Mouse (Mus musculus) B cell, adult 2 months (primary cell): Measurements from ENCODE around the gene Slc35g1.
"Not testable (repeated sequence)": the region's sequence is repeated elsewhere in the genome, so short reads cannot be mapped to it uniquely, and the experiment has no call there.

Experiments used
- DNase-seq, 2 experiments: peaks; one replicate each; pipeline ENCODE4 v3.0.0; 2022

Gene Slc35g1

DNA sequence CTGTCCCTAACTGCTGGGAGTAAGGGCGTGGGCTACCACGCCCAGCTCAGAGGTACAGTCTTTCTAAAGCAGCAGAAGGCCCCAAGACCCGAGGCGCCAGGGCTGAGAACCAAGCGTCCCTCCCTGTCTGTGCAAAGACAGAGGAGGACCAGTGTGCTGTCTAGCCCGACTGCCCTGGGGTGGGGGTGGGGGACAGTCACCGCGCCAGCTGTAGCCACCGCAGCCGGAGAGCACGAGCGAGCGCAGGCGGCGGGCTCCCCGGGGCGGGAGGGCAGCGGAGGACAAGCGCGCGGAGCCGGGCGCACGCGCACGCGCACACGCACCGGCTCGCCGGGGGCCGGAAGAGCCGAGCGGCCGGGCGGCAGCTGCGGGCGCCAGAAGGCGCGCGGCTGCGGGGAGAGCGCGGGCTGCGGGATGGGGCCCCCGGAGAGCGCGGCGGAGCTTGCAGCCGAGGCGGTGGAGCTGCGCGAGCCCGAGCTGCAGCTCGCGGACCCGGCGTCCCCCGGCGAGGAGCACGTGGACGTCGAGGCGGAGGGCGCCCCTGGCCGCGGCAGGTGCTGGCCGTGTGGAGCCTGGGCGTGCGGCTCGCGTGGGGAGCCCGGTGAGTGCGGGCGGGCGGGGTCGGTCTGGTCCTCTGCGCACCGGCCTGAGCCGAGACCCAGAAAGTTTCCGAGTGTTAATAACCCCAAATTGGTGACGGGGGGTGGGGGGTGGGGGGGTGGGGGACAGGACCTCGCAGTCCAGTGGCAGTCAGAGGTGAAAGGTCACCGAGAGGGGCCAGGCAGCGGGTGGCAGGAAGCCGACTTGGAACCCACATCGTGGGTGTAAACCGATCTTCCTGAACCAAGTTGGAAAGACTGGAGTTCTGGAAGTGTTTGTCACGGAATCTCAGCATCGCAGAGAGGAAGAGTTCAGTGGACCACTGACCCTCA is at the start of gene Slc35g1:
TSS of gene Slc35g1 (plus strand) at position 280 of the 932 bp plus-strand sequence.
- DNase-seq: peak; percentile 14 to 48

DNA sequence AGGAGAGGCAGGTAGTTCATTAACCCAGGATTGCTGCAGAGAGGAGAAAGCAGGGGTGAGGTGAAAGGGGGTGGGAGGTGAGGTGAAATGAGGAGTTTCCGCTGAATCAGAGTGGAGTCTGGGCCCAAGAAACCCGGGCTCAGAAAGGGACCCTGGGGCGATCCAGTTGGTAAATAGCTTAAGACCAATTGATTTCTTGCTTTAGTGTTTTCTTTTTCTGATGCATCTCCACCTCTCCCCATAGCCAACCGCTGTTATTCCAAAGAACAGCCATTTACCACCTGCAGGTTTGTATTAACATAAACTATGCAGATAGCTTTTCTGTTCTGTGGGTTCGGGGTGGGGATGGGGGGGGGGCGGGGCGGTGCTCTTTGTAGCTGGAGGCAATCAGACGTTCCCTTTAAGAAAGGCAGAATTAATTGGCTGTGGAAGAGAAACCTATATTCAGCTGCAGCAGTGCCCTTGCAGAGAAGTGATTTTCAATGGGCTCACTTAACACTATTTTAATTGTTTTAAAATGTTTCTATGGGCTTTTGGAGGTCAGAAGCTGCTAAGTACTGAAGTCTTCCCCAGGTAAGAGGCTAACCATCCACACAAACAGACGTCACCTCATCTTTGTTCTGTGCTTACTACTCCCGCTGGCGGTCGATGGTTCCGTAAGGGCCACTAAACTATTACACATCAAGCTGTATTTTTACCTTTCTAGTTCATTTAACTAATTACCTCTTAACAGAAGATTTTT is 47.3 kb upstream of the Slc35g1 start:
- DNase-seq: no peak

DNA sequence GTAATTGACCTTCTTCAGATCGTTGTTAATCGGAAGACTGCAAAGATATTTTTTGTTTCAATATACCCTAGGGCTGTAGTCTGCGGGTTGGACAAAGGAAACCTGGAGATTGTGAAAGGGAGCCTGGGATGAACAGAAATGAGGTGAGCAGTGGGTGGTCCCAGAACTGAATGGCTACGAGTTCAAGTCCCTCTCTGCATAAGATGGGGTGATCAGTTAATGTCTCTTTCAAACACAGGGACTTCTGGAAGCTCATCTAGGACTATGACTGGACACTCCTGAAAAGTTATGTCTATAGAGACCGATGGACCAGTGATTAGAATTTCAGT is 46.8 kb upstream of the Slc35g1 start:
- no peak for DNase-seq

DNA sequence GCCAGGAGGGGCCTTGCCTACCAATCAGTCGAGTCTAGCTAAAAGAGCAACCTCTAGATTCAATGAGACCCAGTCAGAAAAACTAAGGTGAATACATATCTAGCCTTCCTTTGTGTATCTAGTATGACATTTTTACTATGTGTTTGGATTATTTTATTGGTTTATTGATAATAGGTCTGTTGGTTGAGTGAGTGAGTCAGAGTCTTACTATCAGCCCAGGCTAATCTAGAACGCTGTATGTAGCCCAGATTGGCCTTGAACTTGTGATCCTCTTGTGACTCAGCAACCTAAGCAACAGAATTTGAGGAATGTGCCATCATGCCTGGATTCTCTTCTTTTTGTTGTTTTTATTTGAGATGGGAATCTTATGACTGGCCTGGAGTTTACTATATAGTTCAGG is 44.6 kb upstream of the Slc35g1 start:
- DNase-seq: no peak

DNA sequence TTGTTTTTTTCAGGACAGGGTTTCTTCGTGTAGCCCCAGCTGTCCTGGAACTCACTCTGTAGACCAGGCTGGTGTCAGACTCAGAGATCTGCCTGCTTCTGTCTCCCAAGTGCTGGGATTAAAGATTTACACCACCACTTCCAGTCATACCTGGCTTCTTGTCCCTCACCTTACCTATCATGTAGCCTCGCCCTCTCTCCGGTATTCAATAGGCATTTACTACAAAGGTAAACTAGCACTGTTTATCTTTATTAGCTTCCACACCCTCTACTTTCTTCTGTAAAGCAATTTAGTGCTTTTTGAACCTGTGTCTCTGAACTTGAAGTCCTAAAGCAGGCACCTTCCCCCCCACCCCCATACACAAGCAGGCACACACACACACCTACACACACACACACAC is 44.1 kb upstream of the Slc35g1 start:
- DNase-seq: no peak

DNA sequence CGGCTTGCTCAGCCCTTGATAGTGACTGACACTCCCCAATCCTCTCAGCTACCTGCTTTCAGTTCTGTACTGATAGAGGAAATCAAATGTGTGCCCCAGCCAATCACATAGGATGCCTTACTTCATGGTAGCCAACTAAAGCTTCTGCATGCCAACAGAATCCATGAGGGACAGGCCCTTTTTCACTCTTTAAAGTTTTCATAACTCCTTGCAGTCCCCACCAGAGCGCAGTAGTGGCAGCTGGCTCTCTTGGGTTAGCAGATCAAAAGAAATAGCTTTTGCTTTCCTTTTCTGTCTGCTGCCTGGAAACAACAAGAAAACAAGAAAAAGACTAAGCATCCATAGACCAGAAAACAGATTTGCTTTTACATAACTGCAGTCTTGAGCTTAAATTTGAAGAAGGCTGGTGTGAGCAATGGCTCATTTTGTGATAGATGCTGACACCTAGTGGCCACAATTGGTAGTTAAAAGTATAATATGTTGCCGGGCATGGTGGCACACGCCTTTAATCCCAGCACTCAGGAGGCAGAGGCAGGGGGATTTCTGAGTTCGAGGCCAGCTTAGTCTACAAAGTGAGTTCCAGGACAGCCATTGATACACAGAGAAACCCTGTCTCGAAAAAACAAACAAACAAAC is 43.2 kb upstream of the Slc35g1 start:
- DNase-seq: peak; percentile 28 to 31

DNA sequence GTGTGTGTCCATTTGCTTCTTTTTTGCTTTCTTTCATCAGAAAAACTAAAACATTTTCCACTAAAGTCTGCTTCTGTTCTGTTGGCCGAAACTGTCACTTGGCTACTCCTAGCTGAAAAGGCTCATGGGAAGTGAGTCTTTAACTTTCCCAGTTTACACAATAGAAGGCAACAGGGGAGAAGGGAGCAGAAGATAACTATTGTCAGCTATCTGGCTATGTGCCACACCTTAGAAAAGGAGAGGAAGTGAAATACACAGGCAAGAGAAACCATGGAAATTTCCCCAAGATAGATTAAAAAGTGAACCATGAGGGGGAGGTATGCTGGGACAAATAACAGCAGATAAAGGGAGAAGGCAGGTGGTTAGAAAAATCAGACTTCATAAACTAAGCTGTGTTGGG is 41.5 kb upstream of the Slc35g1 start:
- no peak for DNase-seq

DNA sequence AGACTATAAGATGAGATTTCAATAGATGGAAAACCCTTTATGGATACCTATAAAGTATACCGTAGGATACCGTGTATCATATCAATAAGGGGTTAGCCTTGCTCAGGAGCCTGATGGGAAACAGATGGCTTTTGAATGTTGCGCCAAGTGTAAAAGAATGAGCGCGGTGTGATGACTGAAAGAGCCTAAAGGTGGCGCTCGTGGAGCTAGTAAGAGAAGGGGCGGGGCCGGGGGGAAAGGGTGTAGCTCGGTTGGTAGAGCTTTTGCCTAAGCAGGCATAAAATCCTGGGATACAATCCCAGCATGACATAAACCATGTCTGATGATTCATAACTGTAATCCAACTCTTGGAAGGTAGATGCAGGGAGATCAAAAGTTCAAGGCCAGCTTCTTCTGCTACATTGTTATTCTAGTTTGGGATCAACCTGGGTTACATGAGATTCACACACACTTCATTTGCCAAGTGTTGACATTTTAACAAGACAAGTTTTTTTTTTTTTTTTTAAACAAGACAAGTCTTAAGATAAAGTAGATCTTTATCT is 40.9 kb upstream of the Slc35g1 start:
- no peak for DNase-seq

DNA sequence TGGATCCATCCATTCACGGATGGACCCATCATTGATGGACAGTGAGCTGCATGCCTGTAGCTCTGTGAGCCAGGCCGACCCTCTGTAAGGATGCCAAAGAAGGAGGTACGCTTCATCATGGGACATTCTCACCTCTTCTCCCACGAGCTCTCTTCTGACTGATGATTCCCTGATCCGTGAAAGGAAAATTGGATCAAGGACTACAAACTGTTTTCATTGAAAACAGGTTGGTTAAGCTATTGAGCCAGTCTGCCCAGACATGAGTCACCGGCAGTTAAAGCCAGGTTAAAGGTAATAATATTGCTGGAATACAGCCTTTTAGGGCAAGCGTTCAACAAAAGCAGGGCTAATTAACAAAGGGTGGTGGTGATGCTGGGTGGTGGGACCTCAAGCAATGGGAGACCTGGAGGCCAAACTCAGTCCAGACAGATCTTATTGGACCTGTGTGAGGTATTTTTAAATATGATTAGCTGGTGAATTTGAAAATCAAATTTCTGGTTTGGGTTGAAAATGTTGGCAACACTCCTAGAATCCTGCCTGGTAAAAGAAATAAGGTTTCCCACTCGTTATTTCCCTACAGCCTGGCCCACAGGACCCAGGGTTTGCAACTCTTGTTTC is 39.5 kb upstream of the Slc35g1 start:
- no peak for DNase-seq

DNA sequence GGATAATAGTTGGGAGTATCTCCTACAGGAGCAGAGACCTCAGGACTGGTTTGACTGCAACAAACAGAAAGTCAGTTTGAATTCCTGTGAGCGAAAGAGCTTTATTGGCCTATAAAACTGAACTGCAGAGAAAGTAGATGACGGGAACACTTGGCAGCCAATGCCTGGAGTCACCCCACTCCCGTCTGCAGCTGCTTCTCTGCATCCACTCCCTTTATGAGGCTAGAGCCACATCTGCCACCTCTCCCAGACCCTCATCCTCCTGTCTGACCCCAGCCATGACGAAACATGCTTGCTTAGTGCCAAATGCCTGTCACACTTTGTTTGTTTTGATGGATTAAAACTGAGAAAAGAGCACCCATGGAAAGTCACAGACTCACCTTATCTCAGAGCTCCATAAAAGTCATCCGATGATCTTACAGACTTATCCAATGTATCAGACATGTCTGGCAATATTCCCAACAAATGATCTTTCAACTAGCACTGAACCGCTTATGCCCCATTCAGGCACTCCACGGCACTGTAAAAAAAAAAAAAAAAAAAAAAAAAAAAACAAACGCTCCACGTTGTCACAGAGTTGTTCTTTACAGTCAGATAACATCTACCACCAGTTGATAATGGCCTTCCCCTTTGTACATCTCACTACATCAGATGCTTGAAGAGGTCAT is 37.7 kb upstream of the Slc35g1 start:
- DNase-seq: no peak

DNA sequence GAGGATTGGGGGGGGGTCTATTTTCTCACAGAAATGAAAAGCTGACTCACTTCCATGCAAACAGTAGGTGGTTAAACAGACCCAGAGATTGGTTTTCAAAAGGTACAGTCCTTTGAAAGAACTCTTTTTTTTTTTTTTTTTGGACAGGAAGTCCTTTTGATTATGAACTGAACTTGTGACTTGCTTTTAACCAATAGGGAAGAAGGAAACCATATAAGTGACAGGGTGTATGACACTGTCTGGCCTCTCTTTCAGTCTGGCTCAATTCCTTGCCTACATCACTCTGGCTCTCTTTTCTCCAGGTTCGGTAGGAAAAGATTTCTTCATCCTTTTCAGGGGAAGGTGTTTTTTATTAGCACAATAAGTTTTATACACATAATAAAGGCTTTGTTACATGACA is 36.5 kb upstream of the Slc35g1 start:
- DNase-seq: no peak

DNA sequence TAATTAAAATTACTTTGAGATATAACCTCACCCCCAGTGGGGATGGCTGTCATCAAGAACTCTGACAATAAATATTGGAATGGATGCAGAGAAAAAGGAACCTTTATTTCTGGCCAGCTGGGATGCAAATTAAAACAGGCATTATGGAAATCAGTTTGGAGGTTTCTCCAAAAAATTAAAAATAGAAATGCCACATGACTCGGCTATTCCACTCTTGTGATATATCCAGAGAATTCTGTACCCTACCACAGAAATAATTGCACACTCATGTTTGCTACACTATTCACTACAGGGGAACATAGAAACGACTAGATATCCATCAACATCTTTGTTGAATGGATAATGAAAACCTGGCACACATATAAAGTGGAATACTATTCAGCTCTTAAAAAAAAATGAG is 33.9 kb upstream of the Slc35g1 start:
- DNase-seq: no peak

DNA sequence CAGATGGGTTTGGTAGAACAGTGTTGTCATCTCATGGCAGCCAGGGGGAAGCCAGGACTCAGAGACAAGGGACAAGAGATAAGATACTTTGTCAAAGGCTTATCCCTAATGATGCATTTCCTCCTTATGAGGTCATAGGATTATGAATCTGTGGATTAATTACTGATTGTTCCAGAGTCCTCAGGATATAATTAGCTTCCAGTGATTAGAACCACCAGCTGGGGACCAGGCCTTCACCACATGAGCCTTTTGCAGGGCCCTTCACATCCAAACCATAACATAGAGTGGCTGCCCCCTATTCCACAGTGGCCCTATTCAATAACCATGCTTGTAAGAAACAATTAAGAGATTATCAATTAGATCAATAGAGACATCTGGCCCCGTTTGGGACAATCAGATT is 32.4 kb upstream of the Slc35g1 start:
- no peak for DNase-seq

DNA sequence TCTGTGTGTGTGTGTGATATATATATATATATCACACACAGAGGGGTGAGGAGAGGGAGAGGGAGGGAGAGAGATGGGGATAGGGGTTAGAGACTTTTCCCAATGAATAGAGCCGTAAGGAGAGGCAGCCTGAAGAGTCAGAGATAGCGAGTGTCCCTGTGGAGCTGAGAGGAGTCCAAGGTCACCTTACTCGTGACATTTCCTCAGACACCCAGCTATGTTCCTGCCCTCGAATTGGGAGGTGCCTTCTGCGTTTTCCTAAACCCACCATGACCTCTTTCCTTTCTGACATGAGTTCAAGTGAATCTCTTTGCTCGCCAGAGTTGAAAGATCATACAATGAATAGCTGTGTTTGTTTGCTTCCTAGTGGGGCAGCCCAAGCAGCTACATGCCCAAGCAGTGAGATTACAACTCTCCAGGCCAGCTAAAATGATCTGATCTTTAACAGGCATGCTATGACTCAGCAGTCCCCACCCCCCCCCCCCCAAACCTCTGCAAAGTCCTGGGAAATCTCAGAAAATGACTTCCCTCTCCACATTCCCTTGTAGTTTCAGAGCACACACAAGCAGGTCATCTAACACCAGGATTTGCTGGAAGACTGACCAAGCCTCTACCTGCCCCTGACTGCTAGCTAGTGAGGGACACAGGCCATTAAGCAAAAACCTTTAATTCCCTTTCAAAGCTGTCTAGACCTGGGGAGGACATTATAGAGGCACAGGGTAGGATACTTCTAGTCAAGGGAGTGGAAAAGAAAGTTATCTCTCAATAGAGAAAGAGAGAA is 31.7 kb upstream of the Slc35g1 start:
- no peak for DNase-seq

DNA sequence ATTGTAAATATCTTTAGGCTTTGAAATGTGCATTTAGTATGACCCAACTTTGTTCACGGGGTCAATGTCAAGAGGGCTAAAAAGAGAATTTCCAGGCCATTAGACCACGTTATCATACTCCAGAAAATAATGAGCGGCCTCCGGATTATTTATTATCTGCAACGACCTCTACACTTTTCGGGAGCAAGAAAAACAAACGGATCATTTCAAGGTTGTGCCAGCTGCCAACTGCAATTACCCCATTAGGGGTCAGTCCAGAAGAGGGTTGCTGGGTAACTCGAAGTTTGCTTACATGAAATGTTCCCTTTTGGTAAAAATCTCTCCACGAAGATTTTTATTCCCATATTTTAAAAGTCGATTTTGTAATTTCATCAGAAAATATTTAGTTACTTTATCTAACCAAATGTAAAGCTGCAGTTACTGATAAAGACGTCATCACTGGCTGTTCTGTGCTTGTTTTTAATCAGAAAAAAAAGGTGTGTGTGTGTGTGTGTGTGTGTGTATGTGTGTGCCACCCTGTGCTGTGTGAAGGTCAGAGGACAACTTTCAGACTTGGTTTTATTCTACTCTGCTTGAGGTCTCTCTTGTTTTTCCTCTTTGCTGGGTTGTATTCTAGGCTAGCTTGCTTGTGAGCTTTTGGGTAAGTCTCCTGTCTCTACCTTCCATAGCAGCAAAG is 30.7 kb upstream of the Slc35g1 start:
- DNase-seq: no peak

DNA sequence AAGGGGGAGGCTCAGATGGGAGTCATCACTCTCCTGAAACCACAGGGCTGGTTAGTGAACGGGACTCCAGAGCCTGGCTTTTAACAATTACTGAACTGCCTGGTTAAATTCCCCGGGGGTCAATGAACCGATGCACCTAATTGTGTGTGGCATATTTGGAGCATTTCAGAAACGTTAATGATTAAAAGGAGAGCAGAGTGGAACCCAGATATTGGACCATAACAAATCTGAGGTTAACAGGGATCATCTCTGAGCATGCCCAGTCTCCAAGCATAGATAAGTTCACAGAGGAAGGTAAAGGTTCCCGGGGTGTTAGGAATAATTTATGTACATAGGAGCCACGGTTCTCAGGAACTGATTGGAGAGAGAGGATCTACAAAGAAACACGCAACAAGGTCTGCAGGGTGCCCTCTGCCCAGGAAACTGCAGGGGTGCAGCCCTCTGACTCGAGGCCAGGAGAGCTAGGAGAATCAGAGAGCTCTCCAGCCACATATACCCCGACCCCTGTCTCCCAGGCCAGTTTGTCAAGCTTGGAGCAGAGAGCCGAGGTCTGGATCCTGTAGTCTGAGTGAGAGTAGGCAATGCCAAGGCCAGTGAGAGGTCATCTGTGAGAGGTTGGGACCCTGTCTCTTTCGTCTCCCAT is 23.2 kb upstream of the Slc35g1 start:
- DNase-seq: no peak

DNA sequence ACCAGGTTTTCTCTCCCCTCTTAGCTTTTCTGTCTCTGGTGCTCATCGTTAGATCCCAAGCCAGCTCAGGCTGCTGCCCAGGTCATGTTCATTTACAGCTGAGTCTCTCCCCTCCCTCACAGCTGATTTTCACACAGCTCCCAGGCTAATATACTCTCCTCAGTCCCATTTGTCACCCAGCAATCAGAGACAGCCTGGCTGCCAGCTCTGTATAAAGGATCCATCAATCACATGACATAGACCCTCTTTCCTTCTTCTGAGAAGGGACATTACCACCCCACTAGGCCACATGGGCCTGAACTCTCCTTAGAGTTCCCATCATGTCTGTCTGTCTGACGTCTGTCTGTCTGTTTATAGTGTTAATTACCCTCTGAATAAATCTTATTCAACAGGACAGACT is 22.4 kb upstream of the Slc35g1 start:
- no peak for DNase-seq

DNA sequence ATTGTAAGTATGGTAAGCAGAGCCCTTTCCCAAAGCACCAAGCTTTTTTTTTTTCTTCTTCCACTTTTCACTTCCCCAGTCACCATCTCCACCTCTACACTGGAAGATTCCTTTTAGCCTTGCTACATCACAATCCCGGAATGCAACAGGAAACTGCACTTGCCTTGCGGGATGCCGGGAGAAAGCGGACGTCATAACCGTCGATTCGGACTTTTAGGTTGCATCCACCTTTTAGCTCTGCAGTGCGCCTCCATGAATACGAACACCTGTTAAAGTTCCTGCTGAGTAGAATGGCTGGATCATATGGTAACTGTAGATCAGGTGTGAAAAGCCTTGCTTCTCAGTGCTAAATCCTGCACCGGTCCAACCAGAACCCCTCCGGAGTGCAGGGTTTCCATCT is 12.0 kb upstream of the Slc35g1 start:
- DNase-seq: no peak

DNA sequence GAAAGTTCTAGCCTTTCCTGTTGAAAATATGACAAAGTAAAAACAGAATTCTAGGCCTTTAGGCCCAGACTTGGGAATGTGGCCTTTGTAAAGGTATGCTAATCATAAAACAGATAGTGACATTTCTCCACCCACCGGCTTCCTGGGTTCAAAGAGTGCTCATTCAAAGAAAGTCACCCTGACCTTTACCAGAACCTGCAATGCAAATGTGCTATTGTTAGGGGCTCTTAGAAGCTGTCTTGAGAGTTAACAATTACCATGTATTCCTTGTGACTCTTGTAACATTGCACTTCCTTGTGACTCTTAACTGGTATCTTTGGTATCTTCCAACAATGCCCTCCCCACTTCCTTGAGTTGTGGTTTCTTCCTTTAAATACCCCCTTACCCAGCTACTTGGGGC is 8.8 kb upstream of the Slc35g1 start:
- DNase-seq: not testable (repeated sequence)

DNA sequence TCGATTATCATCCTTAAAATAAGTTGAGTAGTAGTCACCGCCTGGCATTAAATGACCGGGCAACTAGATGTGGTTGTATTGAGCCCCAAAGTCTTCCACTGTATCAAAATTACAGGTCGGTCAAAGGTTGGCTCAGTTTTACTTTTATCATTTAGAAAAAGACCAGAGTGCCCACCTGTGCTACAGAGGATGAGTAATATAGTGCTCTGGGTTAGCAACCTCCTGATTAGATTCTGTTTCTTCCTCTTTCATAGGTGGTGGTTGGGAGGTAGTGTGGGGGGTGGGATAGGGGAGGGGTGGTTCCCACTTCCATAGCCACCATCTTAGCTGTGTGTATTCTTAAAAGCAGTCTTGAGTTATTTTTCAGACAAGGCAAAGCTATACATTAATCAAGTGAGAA is 7.9 kb upstream of the Slc35g1 start:
- no peak for DNase-seq

DNA sequence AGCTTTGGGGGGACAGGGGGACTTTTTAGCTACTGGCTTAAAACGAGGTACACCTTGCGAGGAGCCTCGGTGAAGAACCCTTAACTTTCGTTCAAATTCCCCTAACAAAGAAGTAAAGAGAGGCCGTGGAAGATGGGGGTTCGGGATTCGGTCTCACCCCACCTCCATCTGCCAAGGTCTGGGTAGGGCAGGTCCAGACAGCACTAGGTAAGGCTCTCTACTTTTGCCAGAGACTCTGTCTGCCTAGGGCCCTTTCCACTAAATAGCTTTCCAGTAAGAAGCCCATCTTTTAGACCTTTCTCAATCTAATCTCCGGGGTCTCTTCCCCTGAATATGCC is 822 bp downstream of the Slc35g1 start:
- no peak for DNase-seq
